Mouse (Mus musculus) liver, embryonic 14.5 days (tissue): ENCODE measurements around the gene Mical3.

Experiments used
- CTCF ChIP-seq: IDR thresholded peaks from 2 replicates; pipeline ENCODE4 v1.5.1; 2016; ENCODE audit warnings: antibody characterized with exemption, low read depth, control low read depth
- EP300 ChIP-seq: IDR thresholded peaks from 2 replicates; pipeline ENCODE4 v1.6.1; 2016; ENCODE audit warnings: antibody characterized with exemption, low read depth

- no peak for TF ChIP-seq CTCF
- TF ChIP-seq EP300, result no peak
Measured at GRCm38 (mm10) chr6:120943079-120943478, 187.7 kb downstream of the Mical3 start.
